Mouse (Mus musculus) urinary bladder, adult 2 months (tissue): ENCODE data around the gene Sall4. TPM values are rescaled to one million over a fixed set of nuclear protein-coding genes. Genes with fewer than 3 reads are reported as not detected.

Source experiments
- polyA plus RNA-seq: library from polyadenylated mRNA; depleted of rRNA; stranded (reverse); fragments of >200 nt; gene quantifications from 2 replicates; pipeline ENCODE4 v1.2.3, GENCODE M21; 2012; rRNA removed

Gene Sall4
- polyA plus RNA-seq, 1 experiment: 0.15 TPM

Other genes with a start within 250 kb of the Sall4 start
- 2.4 and 4.9 TPM in 2 replicates for gene Nfatc2, start 166.3 kb downstream of the Sall4 start, polyA plus RNA-seq
- 32.4 and 42.3 TPM in 2 replicates for gene Atp9a, start 25.5 kb downstream of the Sall4 start, polyA plus RNA-seq
- gene Zfp64, start 187.6 kb upstream of the Sall4 start, polyA plus RNA-seq: 13.4 and 14.3 TPM in 2 replicates